Mouse (Mus musculus) myocyte (in vitro differentiated cells): ENCODE results near the gene Tc2n. TPM values are rescaled to one million over a fixed set of nuclear protein-coding genes. Genes with fewer than 3 reads are reported as not detected.

Experiments
- H3K27me3 ChIP-seq: one replicate; pipeline ENCODE4 v1.6.1; 2011; ENCODE audit not compliant: control insufficient read depth, insufficient read depth, insufficient read length
- H3K36me3 ChIP-seq: one replicate; pipeline ENCODE4 v1.6.1; 2011; ENCODE audit not compliant: control insufficient read depth, insufficient read depth
- H3K4me2 ChIP-seq: one replicate; pipeline ENCODE4 v1.6.1; 2011; ENCODE audit warnings: low read depth, control low read depth
- H3K4me3 ChIP-seq: one replicate; pipeline ENCODE4 v1.5.1; 2011; ENCODE audit warnings: mild to moderate bottlenecking, control low read depth, moderate library complexity
- H3K79me2 ChIP-seq: one replicate; pipeline ENCODE4 v1.6.1; 2011; ENCODE audit not compliant: control insufficient read depth, insufficient read depth
- H3ac ChIP-seq: one replicate; pipeline ENCODE4 v1.6.1; 2011; ENCODE audit not compliant: control insufficient read depth, insufficient read length
- CEBPB ChIP-seq: IDR thresholded peaks from 2 replicates; pipeline ENCODE4 v1.6.1; 2011; ENCODE audit warnings: mild to moderate bottlenecking, moderate library complexity; ENCODE audit not compliant: poor library complexity, insufficient read depth, severe bottlenecking
- E2F4 ChIP-seq: IDR thresholded peaks from one replicate; pipeline ENCODE4 v1.6.1; 2011; ENCODE audit warnings: mild to moderate bottlenecking, control low read depth, moderate library complexity; ENCODE audit not compliant: insufficient read depth
- MAX ChIP-seq: IDR thresholded peaks from one replicate; pipeline ENCODE4 v1.6.1; 2011; ENCODE audit warnings: low read depth, mild to moderate bottlenecking, control low read depth
- MYOD1 ChIP-seq, 3 experiments: IDR thresholded peaks; one replicate each; pipeline ENCODE4 v1.6.1; 2011; ENCODE audit warnings: control low read depth in 2 of 3, low read depth in 2 of 3, mild to moderate bottlenecking in 2 of 3, moderate library complexity in 1 of 3; ENCODE audit not compliant: insufficient read length in 2 of 3, control insufficient read depth in 1 of 3
- MYOG ChIP-seq, 3 experiments: IDR thresholded peaks; one replicate each; pipeline ENCODE4 v1.6.1; 2011; ENCODE audit warnings: control low read depth in 2 of 3, low read depth in 2 of 3, mild to moderate bottlenecking in 2 of 3; ENCODE audit not compliant: insufficient read length in 2 of 3, control insufficient read depth in 1 of 3, insufficient read depth in 1 of 3
- POLR2A ChIP-seq: IDR thresholded peaks from one replicate; pipeline ENCODE4 v1.6.1; 2011; ENCODE audit warnings: low read depth, mild to moderate bottlenecking, control low read depth, moderate library complexity; ENCODE audit not compliant: insufficient read length
- POLR2AphosphoS2 ChIP-seq: IDR thresholded peaks from one replicate; pipeline ENCODE4 v1.6.1; 2011; ENCODE audit warnings: low read depth, control low read depth; ENCODE audit not compliant: insufficient read length
- REST ChIP-seq: IDR thresholded peaks from one replicate; pipeline ENCODE4 v1.6.1; 2011; ENCODE audit warnings: mild to moderate bottlenecking, control low read depth, moderate library complexity; ENCODE audit not compliant: insufficient read depth, insufficient read length
- SRF ChIP-seq: IDR thresholded peaks from one replicate; pipeline ENCODE4 v1.6.1; 2011; ENCODE audit warnings: low read depth; ENCODE audit not compliant: control insufficient read depth, insufficient read length
- TCF12 ChIP-seq: IDR thresholded peaks from one replicate; pipeline ENCODE4 v1.6.1; 2011; ENCODE audit warnings: mild to moderate bottlenecking, control low read depth; ENCODE audit not compliant: poor library complexity, insufficient read depth, severe bottlenecking
- TCF3 ChIP-seq: IDR thresholded peaks from one replicate; pipeline ENCODE4 v1.6.1; 2011; ENCODE audit warnings: low read depth, control low read depth; ENCODE audit not compliant: insufficient read length
- USF1 ChIP-seq: IDR thresholded peaks from one replicate; pipeline ENCODE4 v1.6.1; 2011; ENCODE audit warnings: low read depth, mild to moderate bottlenecking, control low read depth, moderate library complexity
- polyA plus RNA-seq: library from polyadenylated mRNA; unstranded; fragments of >200 nt; fragmentation: generic; extraction: Trizol; gene quantifications from one replicate; pipeline ENCODE4 v1.2.1, GENCODE M21; 2012; ENCODE audit warnings: missing spikeins

Tc2n gene
- polyA plus RNA-seq, 1 experiment, result not detected

- H3K36me3 ChIP-seq, result no peaks in the 10 kb centered on the region
- H3K4me2 ChIP-seq, result no peak overlapping the region
- H3K79me2 ChIP-seq, result no peaks in the 10 kb centered on the region
- no peaks in the 10 kb centered on the region for H3K27me3 ChIP-seq
- H3ac ChIP-seq, result no peak overlapping the region
- no peak for TF ChIP-seq USF1
- no peak for TF ChIP-seq SRF
- TF ChIP-seq REST, result no peak
- TF ChIP-seq POLR2AphosphoS2, result no peak
- TF ChIP-seq MAX, result no peak
- no peak for TF ChIP-seq CEBPB
- TF ChIP-seq TCF12, result no peak
- no peak overlapping the region for H3K4me3 ChIP-seq
Observed at GRCm38 (mm10) chr12:101762054-101762453, 43.7 kb upstream of the Tc2n start.

GRCm38 (mm10) chr12:101759440-101760045 is 41.2 kb upstream of the Tc2n start:
- Histone ChIP-seq H3ac (no peak overlapping the region), H3K4me2 (no peak overlapping the region), H3K79me2 (no peaks in the 10 kb centered on the region), H3K36me3 (no peaks in the 10 kb centered on the region), H3K27me3 (no peaks in the 10 kb centered on the region), H3K4me3 (no peak overlapping the region)
- TF ChIP-seq POLR2AphosphoS2, result no peak
- TF ChIP-seq CEBPB, result no peak
- no peak for TF ChIP-seq TCF3
- TF ChIP-seq SRF, result no peak
- no peak for TF ChIP-seq E2F4
- no peak for TF ChIP-seq MAX
- no peak for TF ChIP-seq REST
- TF ChIP-seq TCF12, result no peak
- TF ChIP-seq MYOD1 (IDR thresholded peaks at IDR 0.05; ENCODE audit: control insufficient read depth in 1 of 3, insufficient read length in 2 of 3, low read depth in 2 of 3), result no peak
- TF ChIP-seq USF1, result no peak
- TF ChIP-seq MYOG (IDR thresholded peaks at IDR 0.05; ENCODE audit: control insufficient read depth in 1 of 3, insufficient read depth in 1 of 3, insufficient read length in 2 of 3, low read depth in 2 of 3), result no peak
- no peak for TF ChIP-seq POLR2A

GRCm38 (mm10) chr12:101758698-101759097 is 40.4 kb upstream of the Tc2n start:
- Histone ChIP-seq H3K36me3 (no peaks in the 10 kb centered on the region), H3K4me3 (no peak overlapping the region), H3K4me2 (no peak overlapping the region), H3K79me2 (no peaks in the 10 kb centered on the region), H3K27me3 (no peaks in the 10 kb centered on the region), H3ac (no peak overlapping the region)
- TF ChIP-seq POLR2A (no peak), MYOD1 (IDR thresholded peaks at IDR 0.05; ENCODE audit: control insufficient read depth in 1 of 3, insufficient read length in 2 of 3, low read depth in 2 of 3) (no peak), SRF (no peak), MYOG (IDR thresholded peaks at IDR 0.05; ENCODE audit: control insufficient read depth in 1 of 3, insufficient read depth in 1 of 3, insufficient read length in 2 of 3, low read depth in 2 of 3) (no peak), POLR2AphosphoS2 (no peak), REST (no peak), CEBPB (no peak), USF1 (no peak), TCF12 (no peak), TCF3 (no peak), E2F4 (no peak), MAX (no peak)

- no peaks in the 10 kb centered on the region for H3K79me2 ChIP-seq
- no peak overlapping the region for H3ac ChIP-seq
- TF ChIP-seq MAX (no peak), E2F4 (no peak), USF1 (no peak), MYOG (IDR thresholded peaks at IDR 0.05; ENCODE audit: control insufficient read depth in 1 of 3, insufficient read depth in 1 of 3, insufficient read length in 2 of 3, low read depth in 2 of 3) (no peak)
- no peaks in the 10 kb centered on the region for H3K36me3 ChIP-seq
- H3K4me3 ChIP-seq, result no peak overlapping the region
- H3K27me3 ChIP-seq, result no peaks in the 10 kb centered on the region
- no peak overlapping the region for H3K4me2 ChIP-seq
Observed at GRCm38 (mm10) chr12:101742375-101742774, 24.1 kb upstream of the Tc2n start.

GRCm38 (mm10) chr12:101740486-101740885 is 22.2 kb upstream of the Tc2n start:
- no peak for TF ChIP-seq REST
- TF ChIP-seq USF1, result no peak
- TF ChIP-seq TCF12, result no peak
- H3K79me2 ChIP-seq, result no peaks in the 10 kb centered on the region
- no peak overlapping the region for H3K4me2 ChIP-seq
- H3K27me3 ChIP-seq, result no peaks in the 10 kb centered on the region
- H3K4me3 ChIP-seq, result no peak overlapping the region
- H3ac ChIP-seq, result no peak overlapping the region
- H3K36me3 ChIP-seq, result no peaks in the 10 kb centered on the region
